Mouse (Mus musculus): Measurements from ENCODE around the gene Abhd8. TPM values are rescaled to one million over a fixed set of nuclear protein-coding genes. Genes with fewer than 3 reads are reported as not detected.

The Abhd8 gene
- polyA plus RNA-seq, 1 experiment from 2014 or later, result 111 TPM

DNA sequence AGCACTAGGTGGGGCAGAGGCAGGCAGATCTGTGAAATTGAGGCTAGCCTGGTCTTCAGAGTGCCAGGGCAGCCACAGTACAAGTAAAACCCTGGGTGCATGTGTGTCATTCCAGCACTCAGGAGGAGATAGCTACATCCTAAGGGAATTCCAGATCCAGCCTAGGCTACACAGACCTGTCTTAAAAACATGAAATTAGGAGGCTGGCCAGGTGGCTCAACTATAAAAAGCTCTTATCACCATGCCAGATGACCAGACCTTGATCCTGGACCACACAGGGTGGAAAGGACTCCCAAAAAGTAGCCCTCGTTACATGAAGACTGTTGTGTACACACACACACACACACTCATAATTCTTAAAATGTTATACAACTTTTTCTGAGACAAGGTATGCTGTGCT lies 4.5 kb upstream of the Abhd8 start:
- H3K9ac ChIP-seq (replicated peaks), result no peak overlapping the region
- 90% methylated on average over 1 of the region's 1 CpGs for WGBS
- no peak overlapping the region for H3K27ac ChIP-seq (replicated peaks)
- H3K9me3 ChIP-seq, result no peaks in the 10 kb centered on the region
- H3K36me3 ChIP-seq, result peaks cover 23% of the 10 kb centered on the region
- no peak overlapping the region for H3K4me3 ChIP-seq
- no peaks in the 10 kb centered on the region for H3K27me3 ChIP-seq
- no peak overlapping the region for H3K4me2 ChIP-seq (replicated peaks)
- no peak for ATAC-seq (ENCODE audit: low FRiP score, low read depth)
- H3K4me1 ChIP-seq, result peaks cover 28% of the 10 kb centered on the region

DNA sequence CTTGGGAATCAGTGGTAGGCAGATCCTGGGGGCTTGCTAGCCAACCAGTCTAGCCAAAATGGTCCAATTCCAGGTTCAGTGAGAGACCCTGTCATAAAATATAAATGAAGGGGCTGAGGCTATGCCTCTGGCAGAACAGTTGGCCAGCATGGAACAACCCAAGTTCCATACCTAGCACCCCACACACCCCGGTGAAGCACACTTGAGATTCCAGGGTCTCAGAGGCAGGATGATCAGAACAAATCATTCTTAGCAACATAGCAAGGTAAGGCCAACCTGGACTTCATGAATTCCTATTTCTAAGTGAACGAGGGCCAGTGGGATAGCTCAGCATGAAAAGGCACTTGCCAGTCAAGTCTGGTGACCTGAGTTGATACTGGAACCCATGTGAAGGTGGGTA lies 3.7 kb upstream of the Abhd8 start:
- WGBS, result 96% methylated on average over 2 of the region's 2 CpGs
- H3K9ac ChIP-seq (replicated peaks), result no peak overlapping the region
- H3K4me2 ChIP-seq (replicated peaks), result no peak overlapping the region
- no peak overlapping the region for H3K4me3 ChIP-seq
- no peaks in the 10 kb centered on the region for H3K27me3 ChIP-seq
- peaks cover 15% of the 10 kb centered on the region for H3K36me3 ChIP-seq
- no peak for ATAC-seq (ENCODE audit: low FRiP score, low read depth)
- no peak overlapping the region for H3K27ac ChIP-seq (replicated peaks)
- H3K4me1 ChIP-seq, result peaks cover 36% of the 10 kb centered on the region
- no peaks in the 10 kb centered on the region for H3K9me3 ChIP-seq

DNA sequence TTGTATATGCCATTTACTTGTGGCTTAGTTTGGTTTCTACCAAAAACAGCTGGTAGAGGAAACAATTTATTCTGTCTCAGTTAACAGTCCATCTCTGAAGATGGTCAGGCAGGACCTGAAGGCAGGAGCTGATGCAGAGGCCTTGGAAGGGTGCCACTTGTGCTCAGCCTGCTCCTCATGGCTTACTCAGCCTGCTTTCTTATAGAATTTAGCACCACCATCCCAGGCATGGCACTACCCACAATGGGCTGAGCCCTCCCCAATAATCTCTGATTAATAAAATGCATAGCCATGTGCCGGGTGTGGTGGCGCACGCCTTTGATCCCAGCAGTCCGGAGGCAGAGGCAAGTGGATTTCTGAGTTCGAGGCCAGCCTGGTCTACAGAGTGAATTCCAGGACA lies 2.7 kb upstream of the Abhd8 start:
- H3K4me1 ChIP-seq, result peaks cover 46% of the 10 kb centered on the region
- H3K9me3 ChIP-seq, result no peaks in the 10 kb centered on the region
- no peak overlapping the region for H3K9ac ChIP-seq (replicated peaks)
- 96% methylated on average over 5 of the region's 5 CpGs for WGBS
- ATAC-seq (ENCODE audit: low FRiP score, low read depth), result no peak
- H3K4me3 ChIP-seq, result no peak overlapping the region
- no peaks in the 10 kb centered on the region for H3K27me3 ChIP-seq
- no peak overlapping the region for H3K4me2 ChIP-seq (replicated peaks)
- H3K27ac ChIP-seq (replicated peaks), result no peak overlapping the region
- peaks cover 11% of the 10 kb centered on the region for H3K36me3 ChIP-seq

DNA sequence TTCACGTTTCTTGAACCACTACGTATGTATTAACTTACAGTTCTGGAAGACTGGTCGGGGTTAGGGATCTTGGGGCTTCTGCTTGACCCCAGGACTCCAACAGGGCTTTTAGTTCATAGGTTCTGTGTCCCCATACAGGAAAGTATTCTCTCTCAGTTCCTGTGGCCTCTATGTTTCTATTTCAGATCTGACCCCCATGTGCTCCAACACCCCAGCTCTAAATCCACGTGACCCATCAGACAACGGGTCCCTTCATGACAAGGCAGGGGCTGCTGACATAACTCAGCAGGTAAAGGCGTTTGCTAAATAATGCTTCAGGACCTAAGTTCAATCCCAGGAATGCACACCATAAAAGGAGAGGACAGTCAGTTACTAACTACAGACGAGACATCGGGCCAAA lies 2.3 kb upstream of the Abhd8 start:
- H3K4me1 ChIP-seq, result peaks cover 49% of the 10 kb centered on the region
- H3K9me3 ChIP-seq, result no peaks in the 10 kb centered on the region
- H3K27ac ChIP-seq (replicated peaks), result no peak overlapping the region
- 84% methylated on average over 8 of the region's 8 CpGs for WGBS
- peak overlapping the region; percentile 86 for H3K4me2 ChIP-seq (replicated peaks)
- no peaks in the 10 kb centered on the region for H3K27me3 ChIP-seq
- no peak overlapping the region for H3K9ac ChIP-seq (replicated peaks)
- H3K36me3 ChIP-seq, result peaks cover 15% of the 10 kb centered on the region
- no peak for ATAC-seq (ENCODE audit: low FRiP score, low read depth)
- H3K4me3 ChIP-seq, result peak overlapping the region; percentile 84

DNA sequence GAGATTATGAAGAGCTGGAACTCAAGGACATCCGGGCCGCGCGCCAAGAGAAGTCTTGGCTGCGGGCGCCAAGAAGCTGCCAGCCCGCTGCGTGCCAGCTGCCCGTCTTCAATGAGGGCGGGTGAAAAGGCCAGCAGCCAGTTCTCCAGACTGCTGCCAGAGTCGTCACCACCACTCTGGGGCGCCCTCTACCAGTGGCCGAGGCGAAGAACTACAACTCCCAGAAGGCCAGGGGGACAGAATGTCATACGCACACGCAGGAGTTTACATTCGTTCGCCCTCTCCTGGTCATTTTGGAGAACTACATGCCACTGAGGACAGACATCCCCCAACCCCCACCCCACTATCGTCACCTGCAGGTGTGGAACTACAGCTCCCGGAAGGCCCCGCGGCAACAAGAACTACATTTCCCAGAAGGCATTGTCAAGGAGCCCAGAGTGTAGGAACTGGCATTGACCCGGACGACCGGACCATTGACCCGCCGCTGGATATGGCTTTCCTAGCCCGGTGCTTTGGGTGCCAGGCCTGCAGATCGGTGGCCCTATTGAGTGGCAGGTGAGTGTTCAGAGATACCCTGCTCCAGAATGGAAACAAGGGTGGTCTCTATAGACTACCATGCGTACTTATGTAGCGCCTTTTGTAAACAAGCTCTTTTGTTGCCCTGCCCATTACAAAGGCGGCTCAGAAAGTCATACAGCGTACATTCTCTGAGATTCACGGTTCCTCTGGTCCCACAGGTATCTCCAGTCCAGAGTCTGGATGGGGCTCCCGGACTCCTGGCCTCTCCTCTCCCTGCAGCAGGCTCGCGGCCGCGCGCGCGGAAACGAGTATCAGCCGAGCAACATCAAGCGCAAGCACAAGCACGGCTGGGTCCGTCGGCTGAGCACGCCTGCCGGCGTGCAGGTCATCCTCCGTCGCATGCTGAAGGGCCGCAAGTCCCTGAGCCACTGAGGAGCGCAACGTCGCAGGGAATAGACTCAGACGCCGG lies 1.4 kb upstream of the Abhd8 start, which contains the start of gene Mrpl34:
Mrpl34 (plus strand) TSS at position 447 of the 988 bp plus-strand sequence.
- H3K9me3 ChIP-seq, result no peaks in the 10 kb centered on the region
- under 1% methylated on average over 59 of the region's 59 CpGs for WGBS
- peaks cover 21% of the 10 kb centered on the region for H3K36me3 ChIP-seq
- H3K27me3 ChIP-seq, result no peaks in the 10 kb centered on the region
- H3K27ac ChIP-seq (replicated peaks), result peak within 1 kb of the TSS; percentile 74
- H3K9ac ChIP-seq (replicated peaks), result peak within 1 kb of the TSS; percentile 91
- peaks cover 40% of the 10 kb centered on the region for H3K4me1 ChIP-seq
- ATAC-seq (ENCODE audit: low FRiP score, low read depth), result peak; percentile 73
- H3K4me3 ChIP-seq, result peak within 1 kb of the TSS; percentile 84
- peak within 1 kb of the TSS; percentile 90 for H3K4me2 ChIP-seq (replicated peaks)

DNA sequence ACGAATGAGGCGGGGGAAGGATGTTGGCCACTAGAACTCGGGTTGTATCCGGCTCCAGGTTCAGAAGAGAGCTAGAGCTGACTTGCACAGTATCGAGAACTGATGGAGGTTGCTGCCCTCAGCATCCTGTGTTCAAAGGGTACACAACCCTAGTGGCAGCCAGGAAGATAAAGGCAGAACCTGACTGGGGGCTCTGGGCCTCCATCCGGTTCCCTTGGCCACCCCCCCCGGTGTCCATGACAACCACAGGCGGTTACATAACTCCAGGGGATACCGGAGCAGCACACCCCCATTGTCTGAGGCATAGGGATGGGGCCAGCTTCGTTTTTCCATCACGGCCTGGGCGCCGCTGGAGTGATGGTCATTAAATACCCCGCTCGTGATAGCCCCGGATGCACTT lies 669 bp downstream of the Abhd8 start:
- Histone ChIP-seq H3K9ac (replicated peaks) (peak overlapping the region; percentile 91), H3K4me1 (peaks cover 40% of the 10 kb centered on the region), H3K9me3 (no peaks in the 10 kb centered on the region), H3K4me2 (replicated peaks) (peak overlapping the region; percentile 90), H3K27ac (replicated peaks) (peak overlapping the region; percentile 74), H3K36me3 (peaks cover 41% of the 10 kb centered on the region), H3K27me3 (no peaks in the 10 kb centered on the region), H3K4me3 (peak overlapping the region; percentile 84)
- 4% methylated on average over 16 of the region's 16 CpGs for WGBS
- ATAC-seq (ENCODE audit: low FRiP score, low read depth), result peak; percentile 0; the same call in 1 of the 2 replicates

DNA sequence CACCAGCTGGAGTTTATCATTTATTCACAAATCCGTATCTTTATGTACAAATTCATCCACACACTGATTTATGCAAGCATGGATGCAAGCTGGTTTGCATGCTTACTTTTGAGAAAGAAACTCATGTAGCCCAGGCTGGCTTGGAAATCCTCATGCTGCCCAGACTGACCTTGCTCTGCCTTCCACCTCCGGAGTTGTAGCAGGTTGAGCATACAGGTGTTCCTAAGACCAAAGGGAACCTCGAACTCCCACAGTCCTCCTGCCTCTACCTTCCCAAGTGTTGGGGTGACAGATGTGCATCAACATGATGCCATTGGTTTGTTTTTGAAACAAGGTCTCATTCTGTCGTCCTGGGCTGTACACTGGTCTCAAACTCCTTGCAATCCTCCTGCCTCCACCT lies 1.3 kb downstream of the Abhd8 start:
- Histone ChIP-seq H3K9me3 (no peaks in the 10 kb centered on the region), H3K4me2 (replicated peaks) (peak overlapping the region; percentile 90), H3K36me3 (peaks cover 47% of the 10 kb centered on the region), H3K4me3 (peak overlapping the region; percentile 84), H3K9ac (replicated peaks) (peak overlapping the region; percentile 91), H3K27ac (replicated peaks) (no peak overlapping the region), H3K4me1 (peaks cover 40% of the 10 kb centered on the region), H3K27me3 (no peaks in the 10 kb centered on the region)
- ATAC-seq (ENCODE audit: low FRiP score, low read depth), result no peak
- WGBS, result 74% methylated on average over 4 of the region's 4 CpGs

DNA sequence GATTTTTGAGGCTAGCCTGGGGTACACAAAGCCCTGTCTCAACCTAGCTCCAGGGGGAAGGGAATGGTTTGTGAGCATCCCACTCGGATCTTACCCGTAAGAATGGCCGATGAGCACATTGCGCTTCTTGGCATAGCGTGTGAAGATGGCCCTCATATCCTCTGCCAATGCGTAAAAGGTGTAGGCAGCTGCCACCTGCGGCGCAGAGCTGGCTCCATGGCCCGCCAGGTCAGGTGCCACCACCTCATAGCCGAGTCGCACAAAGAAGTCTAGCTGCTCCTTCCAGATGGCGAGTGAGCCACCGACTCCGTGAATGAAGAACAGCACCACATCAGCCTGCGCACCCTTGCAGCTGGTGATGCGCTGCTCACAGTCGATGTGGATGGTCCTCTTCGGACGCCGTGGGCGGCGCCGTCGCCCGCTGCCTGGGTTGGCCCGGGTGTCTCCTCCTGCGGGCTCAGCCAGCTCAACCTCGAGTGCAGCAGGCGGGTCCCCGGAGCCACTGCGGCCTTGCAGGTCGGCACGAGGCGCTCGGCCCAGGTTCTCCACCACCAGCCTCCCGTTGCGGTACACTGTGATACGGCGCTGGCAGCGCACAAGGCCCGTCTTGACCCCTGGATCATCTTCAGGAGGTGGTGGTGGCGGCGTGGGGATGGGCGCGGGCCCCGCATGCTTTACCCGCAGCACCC lies 2.2 kb downstream of the Abhd8 start:
- H3K4me3 ChIP-seq, result peak overlapping the region; percentile 4; the same call in 1 of the 2 replicates
- H3K4me2 ChIP-seq (replicated peaks), result peak overlapping the region; percentile 90
- 82% methylated on average over 47 of the region's 47 CpGs for WGBS
- H3K36me3 ChIP-seq, result peaks cover 55% of the 10 kb centered on the region
- H3K4me1 ChIP-seq, result peaks cover 40% of the 10 kb centered on the region
- ATAC-seq (ENCODE audit: low FRiP score, low read depth), result no peak
- H3K27me3 ChIP-seq, result no peaks in the 10 kb centered on the region
- H3K9ac ChIP-seq (replicated peaks), result peak overlapping the region; percentile 0; the same call in 1 of the 2 replicates
- no peaks in the 10 kb centered on the region for H3K9me3 ChIP-seq
- no peak overlapping the region for H3K27ac ChIP-seq (replicated peaks)

DNA sequence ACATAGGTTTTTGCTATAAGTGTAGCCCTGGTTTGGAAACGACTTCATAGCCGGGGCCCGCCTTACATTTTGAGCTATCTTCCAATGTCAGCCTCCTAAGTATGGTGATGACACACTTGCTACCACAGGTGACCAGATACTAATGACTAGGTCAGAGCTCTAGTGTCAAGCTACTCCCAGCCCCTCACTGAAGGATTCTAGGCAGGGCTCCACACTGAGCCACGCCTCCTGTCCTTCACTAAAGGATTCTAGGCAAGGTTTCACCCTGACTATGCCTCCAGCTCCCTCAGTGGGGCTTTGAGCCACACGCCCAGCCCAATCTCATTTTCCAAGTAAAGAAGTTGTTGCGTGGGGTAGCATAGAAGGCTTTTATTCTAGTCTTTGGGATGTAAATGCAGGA lies 2.7 kb downstream of the Abhd8 start:
- H3K4me3 ChIP-seq, result no peak overlapping the region
- peaks cover 56% of the 10 kb centered on the region for H3K36me3 ChIP-seq
- WGBS, result 94% methylated on average over 6 of the region's 6 CpGs
- no peaks in the 10 kb centered on the region for H3K27me3 ChIP-seq
- no peak overlapping the region for H3K9ac ChIP-seq (replicated peaks)
- no peak overlapping the region for H3K27ac ChIP-seq (replicated peaks)
- no peak for ATAC-seq (ENCODE audit: low FRiP score, low read depth)
- H3K4me1 ChIP-seq, result peaks cover 37% of the 10 kb centered on the region
- no peak overlapping the region for H3K4me2 ChIP-seq (replicated peaks)
- H3K9me3 ChIP-seq, result no peaks in the 10 kb centered on the region

DNA sequence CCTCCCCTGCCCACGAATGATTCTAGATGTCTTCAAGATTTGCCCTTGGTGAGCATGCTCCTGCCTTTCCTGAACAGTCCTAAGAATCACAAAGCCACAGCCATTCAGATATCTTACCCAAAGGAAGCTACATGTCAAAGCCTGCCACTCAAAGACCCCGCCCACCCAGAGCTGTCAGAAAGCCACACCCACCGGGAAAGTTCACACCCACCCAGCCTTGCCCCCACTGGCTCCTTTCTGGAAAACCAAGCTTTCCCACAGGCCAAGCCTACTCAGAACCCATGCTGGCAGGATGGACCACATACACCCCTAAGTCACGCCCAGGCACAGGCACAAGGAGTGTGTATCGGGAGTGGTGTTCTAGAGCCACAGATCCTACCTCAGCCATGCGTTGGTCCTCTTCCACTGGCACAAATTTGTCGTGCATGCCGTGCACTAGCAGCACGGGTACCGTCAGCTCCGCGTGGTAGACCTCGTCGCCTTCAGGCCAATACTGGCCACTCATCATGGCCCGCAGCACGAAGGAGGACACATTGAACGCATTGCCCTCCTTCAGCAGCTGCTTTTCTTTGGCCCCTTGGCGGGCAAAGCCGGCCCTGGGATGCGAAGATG lies 5.7 kb downstream of the Abhd8 start:
- 87% methylated on average over 20 of the region's 20 CpGs for WGBS
- H3K9ac ChIP-seq (replicated peaks), result no peak overlapping the region
- H3K36me3 ChIP-seq, result peaks cover 56% of the 10 kb centered on the region
- no peak for ATAC-seq (ENCODE audit: low FRiP score, low read depth)
- no peak overlapping the region for H3K4me2 ChIP-seq (replicated peaks)
- peaks cover 21% of the 10 kb centered on the region for H3K4me1 ChIP-seq
- H3K4me3 ChIP-seq, result no peak overlapping the region
- H3K27ac ChIP-seq (replicated peaks), result no peak overlapping the region
- no peaks in the 10 kb centered on the region for H3K9me3 ChIP-seq
- peaks cover 3% of the 10 kb centered on the region; the same call in 1 of the 2 replicates for H3K27me3 ChIP-seq

DNA sequence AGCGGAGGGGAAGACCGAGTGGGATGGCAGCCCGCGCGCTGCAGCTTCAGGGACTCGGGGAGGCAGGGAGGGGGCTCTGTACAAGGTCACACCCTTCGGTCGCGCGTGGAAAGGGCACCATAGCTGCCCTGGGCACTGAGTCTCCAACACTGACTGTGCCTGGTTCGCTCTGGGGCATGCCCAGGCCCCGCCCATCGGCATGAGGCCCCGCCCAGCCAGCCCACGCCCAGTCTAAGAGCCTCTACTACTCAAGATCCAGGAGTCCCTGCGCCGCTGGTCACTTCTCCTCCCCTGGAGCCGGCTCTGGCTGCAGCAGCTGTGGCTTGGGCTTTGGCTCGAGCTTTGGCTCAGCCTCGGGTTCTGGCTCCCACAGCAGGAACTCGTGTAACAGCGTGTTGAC lies 6.5 kb downstream of the Abhd8 start:
- H3K27me3 ChIP-seq, result peaks cover 3% of the 10 kb centered on the region; the same call in 1 of the 2 replicates
- H3K9me3 ChIP-seq, result no peaks in the 10 kb centered on the region
- no peak overlapping the region for H3K27ac ChIP-seq (replicated peaks)
- peaks cover 56% of the 10 kb centered on the region for H3K36me3 ChIP-seq
- 44% methylated on average over 22 of the region's 22 CpGs for WGBS
- H3K4me1 ChIP-seq, result peaks cover 12% of the 10 kb centered on the region
- no peak overlapping the region for H3K4me3 ChIP-seq
- ATAC-seq (ENCODE audit: low FRiP score, low read depth), result 0 out of 2 replicates have a peak, but pooled peaks have one; percentile 29
- no peak overlapping the region for H3K4me2 ChIP-seq (replicated peaks)
- H3K9ac ChIP-seq (replicated peaks), result no peak overlapping the region

All from midbrain, embryonic 12.5 days (tissue).